Mouse (Mus musculus): ENCODE measurements at regions not wholly inside any gene's neighbourhood (a gene's known extent, or its start where the extent isn't known, plus 50 kb on each side); places are given as distances from the start of the nearest gene placed in this dataset.

GRCm38 (mm10) chr6:93246498-93247242 lies 303.4 kb upstream of the Adamts9 start:
- DNase-seq: no peak

GRCm38 (mm10) chr6:93235550-93235949 lies 292.3 kb upstream of the Adamts9 start:
- DNase-seq: no peak

GRCm38 (mm10) chr6:93232636-93233035 lies 289.3 kb upstream of the Adamts9 start:
- no peak for DNase-seq

- no peak for DNase-seq
These were observed 287.2 kb upstream of the Adamts9 start for GRCm38 (mm10) chr6:93230450-93230849.

- DNase-seq: no peak
These were observed 286.0 kb upstream of the Adamts9 start for GRCm38 (mm10) chr6:93229320-93229719.

- no peak for DNase-seq
These were observed 280.6 kb upstream of the Adamts9 start for GRCm38 (mm10) chr6:93223610-93224550.

GRCm38 (mm10) chr6:93218015-93218593 lies 274.8 kb upstream of the Adamts9 start:
- no peak for DNase-seq

- no peak for DNase-seq
These were observed 257.6 kb upstream of the Adamts9 start for GRCm38 (mm10) chr6:93200886-93201285.

GRCm38 (mm10) chr6:93194741-93195140 lies 251.4 kb upstream of the Adamts9 start:
- no peak for DNase-seq

GRCm38 (mm10) chr6:93192980-93193379 lies 249.7 kb upstream of the Adamts9 start:
- no peak for DNase-seq

- no peak for DNase-seq
These were observed 247.7 kb upstream of the Adamts9 start for GRCm38 (mm10) chr6:93190986-93191385.

GRCm38 (mm10) chr6:93168526-93168925 lies 225.2 kb upstream of the Adamts9 start:
- DNase-seq: no peak

- no peak for DNase-seq
These were observed 224.0 kb upstream of the Adamts9 start for GRCm38 (mm10) chr6:93167281-93167680.

GRCm38 (mm10) chr6:93165942-93166341 lies 222.7 kb upstream of the Adamts9 start:
- DNase-seq: no peak

GRCm38 (mm10) chr6:93152431-93153208 lies 209.3 kb upstream of the Adamts9 start:
- no peak for DNase-seq

GRCm38 (mm10) chr6:93150531-93150930 lies 207.2 kb upstream of the Adamts9 start:
- DNase-seq: no peak

- no peak for DNase-seq
These were observed 206.7 kb upstream of the Adamts9 start for GRCm38 (mm10) chr6:93149956-93150355.

- DNase-seq: peak; percentile 15
These were observed 197.0 kb upstream of the Adamts9 start for GRCm38 (mm10) chr6:93140331-93140731.

GRCm38 (mm10) chr6:93133940-93134339 lies 190.6 kb upstream of the Adamts9 start:
- no peak for DNase-seq

- DNase-seq: no peak
These were observed 187.8 kb upstream of the Adamts9 start for GRCm38 (mm10) chr6:93130946-93131685.

- DNase-seq: no peak
These were observed 176.2 kb upstream of the Adamts9 start for GRCm38 (mm10) chr6:93119482-93119881.

GRCm38 (mm10) chr6:93113361-93113760 lies 170.1 kb upstream of the Adamts9 start:
- no peak for DNase-seq
